26 mouse cellular contexts compared by ENCODE assay signal in genomic region chr10:58205986-58206385, GRCm38 (mm10). TPM values are rescaled to one million over a fixed set of nuclear protein-coding genes. Genes with fewer than 3 reads are reported as not detected.
DNase-seq lines count a peak whose midpoint lies in the region; ATAC-seq lines count a peak whose summit lies in the region.
"Had no signal": no experiment of that assay in that cellular context is flagged by ENCODE, and none has a peak within 500 bp of the region (broad histone marks: within the 10 kb centered on the region; RNA-seq: fewer than 3 reads in every experiment).

No protein-coding gene starts in this region.

- peak; percentile 26; the same call in 1 of the 2 replicates for ATAC-seq in embryonic facial prominence, embryonic 13.5 days (ENCODE audit: insufficient number of reproducible peaks, insufficient read depth, low FRiP score, low TSS enrichment, low read depth)
- peak; percentile 48; the same call in 1 of the 2 replicates for ATAC-seq in hindbrain, embryonic 14.5 days (ENCODE audit: low FRiP score)
- ATAC-seq in hindbrain, embryonic 13.5 days (ENCODE audit: low FRiP score), result no peak
- ATAC-seq in liver, embryonic 12.5 days, result 0 out of 2 replicates have a peak, but pooled peaks have one; percentile 24
- ATAC-seq: activated CD4-positive, CD25-positive, alpha-beta regulatory T cell, adult 4 months; forebrain, embryonic 15.5 days; hindbrain, embryonic 16.5 days had no signal

- H3K36me3 ChIP-seq in embryonic facial prominence, embryonic 13.5 days, result no peaks in the 10 kb centered on the region
- no peaks in the 10 kb centered on the region for H3K36me3 ChIP-seq in embryonic facial prominence, embryonic 10.5 days (replicated peaks)
- no peaks in the 10 kb centered on the region for H3K36me3 ChIP-seq in hindbrain, embryonic 14.5 days (replicated peaks; ENCODE audit: control insufficient read depth, insufficient read depth)
- H3K36me3 ChIP-seq in hindbrain, embryonic 13.5 days, result no peaks in the 10 kb centered on the region
- no peaks in the 10 kb centered on the region for H3K36me3 ChIP-seq in liver, embryonic 12.5 days
- H3K36me3 ChIP-seq: embryonic facial prominence, embryonic 12.5 days; forebrain, embryonic 12.5 days; forebrain, embryonic 15.5 days; heart, embryonic 15.5 days had no signal

- no peak overlapping the region for H3K4me3 ChIP-seq in embryonic facial prominence, embryonic 13.5 days
- no peak overlapping the region for H3K4me3 ChIP-seq in embryonic facial prominence, embryonic 10.5 days
- no peak overlapping the region for H3K4me3 ChIP-seq in hindbrain, embryonic 14.5 days (replicated peaks; ENCODE audit: low read length)
- no peak overlapping the region for H3K4me3 ChIP-seq in hindbrain, embryonic 13.5 days
- H3K4me3 ChIP-seq in liver, embryonic 12.5 days, result no peak overlapping the region
- H3K4me3 ChIP-seq: embryonic facial prominence, embryonic 12.5 days; erythroblast, embryonic 14.5 days; forebrain, embryonic 12.5 days; forebrain, embryonic 15.5 days; heart, embryonic 15.5 days had no signal

- no peak overlapping the region for H3K9ac ChIP-seq in embryonic facial prominence, embryonic 13.5 days
- no peak overlapping the region for H3K9ac ChIP-seq in hindbrain, embryonic 14.5 days
- H3K9ac ChIP-seq in hindbrain, embryonic 13.5 days, result no peak overlapping the region
- no peak overlapping the region for H3K9ac ChIP-seq in liver, embryonic 12.5 days
- H3K9ac ChIP-seq: embryonic facial prominence, embryonic 12.5 days; forebrain, embryonic 12.5 days; forebrain, embryonic 15.5 days; heart, embryonic 15.5 days had no signal

- H3K9me3 ChIP-seq in embryonic facial prominence, embryonic 13.5 days, result peaks cover 3% of the 10 kb centered on the region; the same call in 1 of the 2 replicates
- peaks cover 24% of the 10 kb centered on the region; the same call in 1 of the 2 replicates for H3K9me3 ChIP-seq in embryonic facial prominence, embryonic 10.5 days
- H3K9me3 ChIP-seq in hindbrain, embryonic 14.5 days (ENCODE audit: control insufficient read depth, low read length), result no peaks in the 10 kb centered on the region; the same call in 1 of the 2 replicates
- H3K9me3 ChIP-seq in hindbrain, embryonic 13.5 days, result peaks cover 2% of the 10 kb centered on the region; the same call in 1 of the 2 replicates
- H3K9me3 ChIP-seq in liver, embryonic 12.5 days (replicated peaks), result no peaks in the 10 kb centered on the region; the same call in 1 of the 2 replicates

- no peaks in the 10 kb centered on the region for H3K4me1 ChIP-seq in embryonic facial prominence, embryonic 13.5 days
- no peaks in the 10 kb centered on the region for H3K4me1 ChIP-seq in embryonic facial prominence, embryonic 10.5 days
- no peaks in the 10 kb centered on the region for H3K4me1 ChIP-seq in hindbrain, embryonic 14.5 days (replicated peaks; ENCODE audit: control insufficient read depth, insufficient read depth, low read length)
- H3K4me1 ChIP-seq in hindbrain, embryonic 13.5 days (replicated peaks), result no peaks in the 10 kb centered on the region
- no peaks in the 10 kb centered on the region for H3K4me1 ChIP-seq in liver, embryonic 12.5 days
- H3K4me1 ChIP-seq: embryonic facial prominence, embryonic 12.5 days; forebrain, embryonic 12.5 days; forebrain, embryonic 15.5 days; heart, embryonic 15.5 days had no signal

- no peak for DNase-seq in embryonic facial prominence, embryonic 10.5 days (ENCODE audit: low spot score)
- no peak for DNase-seq in hindbrain, embryonic 14.5 days (ENCODE audit: low spot score)
- no peak for DNase-seq in liver
- no peak for DNase-seq in cerebellum, adult 11-12 months
- DNase-seq: adrenal gland, adult 8-10 months; adrenal gland, postnatal 25 days; cerebellum, adult 18-20 months; cerebellum, adult 9-10 months; cerebellum, postnatal 14 days; gastrocnemius, postnatal 25 days; heart, postnatal 14 days; heart, postnatal 4 days had no signal

- no peak overlapping the region for H3K4me2 ChIP-seq in embryonic facial prominence, embryonic 13.5 days
- no peak overlapping the region for H3K4me2 ChIP-seq in hindbrain, embryonic 14.5 days (replicated peaks)
- H3K4me2 ChIP-seq in hindbrain, embryonic 13.5 days, result no peak overlapping the region
- no peak overlapping the region for H3K4me2 ChIP-seq in liver, embryonic 12.5 days
- H3K4me2 ChIP-seq: embryonic facial prominence, embryonic 12.5 days; forebrain, embryonic 12.5 days; forebrain, embryonic 15.5 days; heart, embryonic 11.5 days; heart, embryonic 15.5 days had no signal

- no peak overlapping the region for H3K27ac ChIP-seq in embryonic facial prominence, embryonic 13.5 days
- no peak overlapping the region for H3K27ac ChIP-seq in embryonic facial prominence, embryonic 10.5 days (replicated peaks)
- no peak overlapping the region for H3K27ac ChIP-seq in hindbrain, embryonic 14.5 days
- H3K27ac ChIP-seq in hindbrain, embryonic 13.5 days, result no peak overlapping the region
- no peak overlapping the region for H3K27ac ChIP-seq in liver, embryonic 12.5 days
- H3K27ac ChIP-seq: embryonic facial prominence, embryonic 12.5 days; forebrain, embryonic 12.5 days; forebrain, embryonic 15.5 days; heart, embryonic 15.5 days had no signal

- H3K27me3 ChIP-seq in embryonic facial prominence, embryonic 13.5 days, result no peaks in the 10 kb centered on the region
- no peaks in the 10 kb centered on the region for H3K27me3 ChIP-seq in embryonic facial prominence, embryonic 10.5 days (replicated peaks; ENCODE audit: low read depth, poor library complexity, severe bottlenecking)
- no peaks in the 10 kb centered on the region for H3K27me3 ChIP-seq in hindbrain, embryonic 14.5 days (ENCODE audit: control insufficient read depth, insufficient read depth, low read length)
- no peaks in the 10 kb centered on the region for H3K27me3 ChIP-seq in hindbrain, embryonic 13.5 days
- no peaks in the 10 kb centered on the region for H3K27me3 ChIP-seq in liver, embryonic 12.5 days (replicated peaks)
- H3K27me3 ChIP-seq: embryonic facial prominence, embryonic 12.5 days; forebrain, embryonic 12.5 days; forebrain, embryonic 15.5 days; heart, embryonic 15.5 days had no signal

- WGBS in embryonic facial prominence, embryonic 13.5 days, result 41% methylated on average over 1 of the region's 1 CpGs
- WGBS in embryonic facial prominence, embryonic 10.5 days, result 45% methylated on average over 1 of the region's 1 CpGs
- 51% methylated on average over 1 of the region's 1 CpGs for WGBS in hindbrain, embryonic 14.5 days
- 38% methylated on average over 1 of the region's 1 CpGs for WGBS in hindbrain, embryonic 13.5 days
- 22% methylated on average over 1 of the region's 1 CpGs for WGBS in liver, embryonic 12.5 days (ENCODE audit: insufficient replicate concordance)

RNA-seq across cellular contexts. Expression of gene AW822073, which starts 18.7 kb away (rescaled TPM):
- polyA plus RNA-seq in embryonic facial prominence, embryonic 13.5 days (2015; fragmentation: Nextera tagmentation; extraction: Ambion mirVana), result not detected in 2 replicates
- polyA plus RNA-seq in embryonic facial prominence, embryonic 10.5 days (2016; fragmentation: Nextera tagmentation; extraction: Ambion mirVana), result not detected in 2 replicates
- polyA plus RNA-seq in hindbrain, embryonic 14.5 days (2014; fragmentation: Nextera tagmentation; extraction: Ambion mirVana), result not detected in 2 replicates
- not detected in 2 replicates for polyA plus RNA-seq in hindbrain, embryonic 13.5 days (2015; fragmentation: Nextera tagmentation; extraction: Ambion mirVana)
- polyA plus RNA-seq in liver, embryonic 12.5 days (2016; fragmentation: Nextera tagmentation; extraction: Ambion mirVana), result not detected in 2 replicates
- polyA plus RNA-seq: activated CD4-positive, CD25-positive, alpha-beta regulatory T cell, adult 4 months; brain, embryonic 14.5 days; embryonic facial prominence, embryonic 12.5 days; erythroblast, embryonic 14.5 days; forebrain, embryonic 12.5 days; forebrain, embryonic 15.5 days; gonadal fat pad, adult 2 months; heart, embryonic 11.5 days; heart, embryonic 15.5 days; hindbrain, embryonic 11.5 days; hindbrain, embryonic 16.5 days had no signal

RNA-seq across cellular contexts. Expression of gene Duxf3, which starts 26.5 kb away (rescaled TPM):
- polyA plus RNA-seq in embryonic facial prominence, embryonic 13.5 days (2015; fragmentation: Nextera tagmentation; extraction: Ambion mirVana), result not detected in 2 replicates
- not detected in 2 replicates for polyA plus RNA-seq in embryonic facial prominence, embryonic 10.5 days (2016; fragmentation: Nextera tagmentation; extraction: Ambion mirVana)
- polyA plus RNA-seq in hindbrain, embryonic 14.5 days (2014; fragmentation: Nextera tagmentation; extraction: Ambion mirVana), result not detected in 2 replicates
- not detected in 2 replicates for polyA plus RNA-seq in hindbrain, embryonic 13.5 days (2015; fragmentation: Nextera tagmentation; extraction: Ambion mirVana)
- polyA plus RNA-seq in liver, embryonic 12.5 days (2016; fragmentation: Nextera tagmentation; extraction: Ambion mirVana), result not detected in 2 replicates
- polyA plus RNA-seq: brain, embryonic 14.5 days; embryonic facial prominence, embryonic 12.5 days; erythroblast, embryonic 14.5 days; forebrain, embryonic 12.5 days; forebrain, embryonic 15.5 days; gonadal fat pad, adult 2 months; heart, embryonic 11.5 days; heart, embryonic 15.5 days; hindbrain, embryonic 11.5 days; hindbrain, embryonic 16.5 days had no signal

RNA-seq across cellular contexts. Expression of gene Gm4981, which starts 30.5 kb away (rescaled TPM):
- polyA plus RNA-seq in embryonic facial prominence, embryonic 13.5 days (2015; fragmentation: Nextera tagmentation; extraction: Ambion mirVana), result not detected in 2 replicates
- not detected in 2 replicates for polyA plus RNA-seq in embryonic facial prominence, embryonic 10.5 days (2016; fragmentation: Nextera tagmentation; extraction: Ambion mirVana)
- not detected in 2 replicates for polyA plus RNA-seq in hindbrain, embryonic 14.5 days (2014; fragmentation: Nextera tagmentation; extraction: Ambion mirVana)
- polyA plus RNA-seq in hindbrain, embryonic 13.5 days (2015; fragmentation: Nextera tagmentation; extraction: Ambion mirVana), result not detected in 2 replicates
- polyA plus RNA-seq in liver, embryonic 12.5 days (2016; fragmentation: Nextera tagmentation; extraction: Ambion mirVana), result not detected in 2 replicates
- polyA plus RNA-seq: activated CD4-positive, CD25-positive, alpha-beta regulatory T cell, adult 4 months; brain, embryonic 14.5 days; embryonic facial prominence, embryonic 12.5 days; erythroblast, embryonic 14.5 days; forebrain, embryonic 12.5 days; forebrain, embryonic 15.5 days; gonadal fat pad, adult 2 months; heart, embryonic 11.5 days; heart, embryonic 15.5 days; hindbrain, embryonic 11.5 days; hindbrain, embryonic 16.5 days had no signal

RNA-seq across cellular contexts. Expression of gene Gcc2, which starts 49.3 kb away (rescaled TPM):
- 88.0 and 88.8 TPM in 2 replicates for polyA plus RNA-seq in embryonic facial prominence, embryonic 13.5 days (2015; fragmentation: Nextera tagmentation; extraction: Ambion mirVana)
- 42.3 and 58.9 TPM in 2 replicates for polyA plus RNA-seq in embryonic facial prominence, embryonic 10.5 days (2016; fragmentation: Nextera tagmentation; extraction: Ambion mirVana)
- polyA plus RNA-seq in hindbrain, embryonic 14.5 days (2014; fragmentation: Nextera tagmentation; extraction: Ambion mirVana), result 68.6 and 78.4 TPM in 2 replicates
- polyA plus RNA-seq in hindbrain, embryonic 13.5 days (2015; fragmentation: Nextera tagmentation; extraction: Ambion mirVana), result 88.4 and 99.6 TPM in 2 replicates
- polyA plus RNA-seq in liver, embryonic 12.5 days (2016; fragmentation: Nextera tagmentation; extraction: Ambion mirVana), result 30.2 and 33.6 TPM in 2 replicates
